Mouse (Mus musculus): ENCODE data around the gene Sprtn. TPM values are rescaled to one million over a fixed set of nuclear protein-coding genes. Genes with fewer than 3 reads are reported as not detected.

Gene Sprtn
- polyA plus RNA-seq (2014; fragmentation: Nextera tagmentation; extraction: Ambion mirVana) = 7.1 and 8.6 TPM in 2 replicates

GRCm38 (mm10) chr8:124897386-124898250 is at the start of gene Sprtn, which contains the start of gene Exoc8:
Gene Sprtn (plus strand): TSS chr8:124897886.
Gene Exoc8 (minus strand): TSS chr8:124897705.
- peak; percentile 84 for ATAC-seq (replicated peaks; ENCODE audit: insufficient number of reproducible peaks, low FRiP score, low TSS enrichment)
- Histone ChIP-seq H3K4me3 (ENCODE audit: low read depth, low read length) (peak within 1 kb of the TSS; percentile 99), H3K9ac (ENCODE audit: low read depth, low read length) (peak within 1 kb of the TSS; percentile 88), H3K4me1 (ENCODE audit: control insufficient read depth, insufficient read depth, low read length) (peaks cover 19% of the 10 kb centered on the region), H3K27me3 (ENCODE audit: control insufficient read depth, insufficient read depth, low read length) (no peaks in the 10 kb centered on the region), H3K27ac (ENCODE audit: low read depth, low read length) (peak within 1 kb of the TSS; percentile 75), H3K9me3 (replicated peaks; ENCODE audit: control insufficient read depth, low read length) (no peaks in the 10 kb centered on the region), H3K36me3 (ENCODE audit: control insufficient read depth, insufficient read depth, low read length) (peaks cover 16% of the 10 kb centered on the region), H3K4me2 (peak within 1 kb of the TSS; percentile 100)
- under 1% methylated on average over 114 of the region's 114 CpGs for WGBS (ENCODE audit: insufficient replicate concordance)

GRCm38 (mm10) chr8:124853511-124853910 is 44.2 kb upstream of the Sprtn start:
- H3K4me2 ChIP-seq = no peak overlapping the region
- H3K4me3 ChIP-seq (ENCODE audit: low read depth, low read length) = no peak overlapping the region
- H3K4me1 ChIP-seq (ENCODE audit: control insufficient read depth, insufficient read depth, low read length) = no peaks in the 10 kb centered on the region
- H3K27ac ChIP-seq (ENCODE audit: low read depth, low read length) = no peak overlapping the region
- peaks cover 51% of the 10 kb centered on the region for H3K36me3 ChIP-seq (ENCODE audit: control insufficient read depth, insufficient read depth, low read length)
- WGBS (ENCODE audit: insufficient replicate concordance) = 94% methylated on average over 1 of the region's 1 CpGs
- no peak for ATAC-seq (replicated peaks; ENCODE audit: insufficient number of reproducible peaks, low FRiP score, low TSS enrichment)
- 0 out of 2 replicates have a peak, but pooled peaks cover 3% of the 10 kb centered on the region for H3K9me3 ChIP-seq (replicated peaks; ENCODE audit: control insufficient read depth, low read length)
- H3K27me3 ChIP-seq (ENCODE audit: control insufficient read depth, insufficient read depth, low read length) = no peaks in the 10 kb centered on the region
- no peak overlapping the region for H3K9ac ChIP-seq (ENCODE audit: low read depth, low read length)

GRCm38 (mm10) chr8:124859466-124859865 is 38.2 kb upstream of the Sprtn start:
- H3K4me1 ChIP-seq (ENCODE audit: control insufficient read depth, insufficient read depth, low read length) = peaks cover 15% of the 10 kb centered on the region
- H3K27me3 ChIP-seq (ENCODE audit: control insufficient read depth, insufficient read depth, low read length) = no peaks in the 10 kb centered on the region
- H3K27ac ChIP-seq (ENCODE audit: low read depth, low read length) = no peak overlapping the region
- no peak overlapping the region for H3K9ac ChIP-seq (ENCODE audit: low read depth, low read length)
- 0 out of 2 replicates have a peak, but pooled peaks cover 3% of the 10 kb centered on the region for H3K9me3 ChIP-seq (replicated peaks; ENCODE audit: control insufficient read depth, low read length)
- peaks cover 40% of the 10 kb centered on the region for H3K36me3 ChIP-seq (ENCODE audit: control insufficient read depth, insufficient read depth, low read length)
- H3K4me3 ChIP-seq (ENCODE audit: low read depth, low read length) = no peak overlapping the region
- H3K4me2 ChIP-seq = no peak overlapping the region
- ATAC-seq (replicated peaks; ENCODE audit: insufficient number of reproducible peaks, low FRiP score, low TSS enrichment) = no peak

- Histone ChIP-seq H3K4me2 (peak overlapping the region; percentile 34; the same call in 1 of the 2 replicates), H3K4me3 (ENCODE audit: low read depth, low read length) (no peak overlapping the region), H3K4me1 (ENCODE audit: control insufficient read depth, insufficient read depth, low read length) (peaks cover 18% of the 10 kb centered on the region), H3K36me3 (ENCODE audit: control insufficient read depth, insufficient read depth, low read length) (peaks cover 34% of the 10 kb centered on the region), H3K27ac (ENCODE audit: low read depth, low read length) (peak overlapping the region; percentile 68), H3K9me3 (replicated peaks; ENCODE audit: control insufficient read depth, low read length) (no peaks in the 10 kb centered on the region), H3K27me3 (ENCODE audit: control insufficient read depth, insufficient read depth, low read length) (no peaks in the 10 kb centered on the region), H3K9ac (ENCODE audit: low read depth, low read length) (no peak overlapping the region)
- ATAC-seq (replicated peaks; ENCODE audit: insufficient number of reproducible peaks, low FRiP score, low TSS enrichment) = no peak
- WGBS (ENCODE audit: insufficient replicate concordance) = 53% methylated on average over 3 of the region's 3 CpGs
These were observed 37.5 kb upstream of the Sprtn start for GRCm38 (mm10) chr8:124860188-124860587.

- Histone ChIP-seq H3K27ac (ENCODE audit: low read depth, low read length) (peak within 1 kb of the TSS; percentile 92), H3K4me3 (ENCODE audit: low read depth, low read length) (peak within 1 kb of the TSS; percentile 94), H3K27me3 (ENCODE audit: control insufficient read depth, insufficient read depth, low read length) (no peaks in the 10 kb centered on the region), H3K9ac (ENCODE audit: low read depth, low read length) (peak within 1 kb of the TSS; percentile 98), H3K4me2 (peak within 1 kb of the TSS; percentile 87), H3K4me1 (ENCODE audit: control insufficient read depth, insufficient read depth, low read length) (peaks cover 36% of the 10 kb centered on the region), H3K9me3 (replicated peaks; ENCODE audit: control insufficient read depth, low read length) (no peaks in the 10 kb centered on the region), H3K36me3 (ENCODE audit: control insufficient read depth, insufficient read depth, low read length) (peaks cover 19% of the 10 kb centered on the region)
- WGBS (ENCODE audit: insufficient replicate concordance) = under 1% methylated on average over 53 of the region's 55 CpGs
- ATAC-seq (replicated peaks; ENCODE audit: insufficient number of reproducible peaks, low FRiP score, low TSS enrichment) = peak; percentile 93
These were observed 35.1 kb upstream of the Sprtn start, which contains the start of the genes Gnpat and 2810004N23Rik for GRCm38 (mm10) chr8:124862321-124863162. Gene Gnpat (plus strand): TSS chr8:124863033. Gene 2810004N23Rik (minus strand): TSS chr8:124863120.

GRCm38 (mm10) chr8:124863163-124863677 is 34.5 kb upstream of the Sprtn start:
- Histone ChIP-seq H3K9ac (ENCODE audit: low read depth, low read length) (peak overlapping the region; percentile 98), H3K4me2 (peak overlapping the region; percentile 87), H3K27ac (ENCODE audit: low read depth, low read length) (peak overlapping the region; percentile 92), H3K27me3 (ENCODE audit: control insufficient read depth, insufficient read depth, low read length) (no peaks in the 10 kb centered on the region), H3K4me3 (ENCODE audit: low read depth, low read length) (peak overlapping the region; percentile 94), H3K9me3 (replicated peaks; ENCODE audit: control insufficient read depth, low read length) (no peaks in the 10 kb centered on the region), H3K36me3 (ENCODE audit: control insufficient read depth, insufficient read depth, low read length) (peaks cover 12% of the 10 kb centered on the region), H3K4me1 (ENCODE audit: control insufficient read depth, insufficient read depth, low read length) (peaks cover 42% of the 10 kb centered on the region)
- under 1% methylated on average over 33 of the region's 33 CpGs for WGBS (ENCODE audit: insufficient replicate concordance)
- ATAC-seq (replicated peaks; ENCODE audit: insufficient number of reproducible peaks, low FRiP score, low TSS enrichment) = peak; percentile 72

GRCm38 (mm10) chr8:124863729-124864128 is 34.0 kb upstream of the Sprtn start:
- Histone ChIP-seq H3K4me3 (ENCODE audit: low read depth, low read length) (peak overlapping the region; percentile 94), H3K9me3 (replicated peaks; ENCODE audit: control insufficient read depth, low read length) (no peaks in the 10 kb centered on the region), H3K36me3 (ENCODE audit: control insufficient read depth, insufficient read depth, low read length) (peaks cover 7% of the 10 kb centered on the region; the same call in 1 of the 2 replicates), H3K4me2 (peak overlapping the region; percentile 87), H3K27me3 (ENCODE audit: control insufficient read depth, insufficient read depth, low read length) (no peaks in the 10 kb centered on the region), H3K4me1 (ENCODE audit: control insufficient read depth, insufficient read depth, low read length) (peaks cover 46% of the 10 kb centered on the region), H3K9ac (ENCODE audit: low read depth, low read length) (peak overlapping the region; percentile 98), H3K27ac (ENCODE audit: low read depth, low read length) (peak overlapping the region; percentile 92; the same call in 1 of the 2 replicates)
- no peak for ATAC-seq (replicated peaks; ENCODE audit: insufficient number of reproducible peaks, low FRiP score, low TSS enrichment)
- WGBS (ENCODE audit: insufficient replicate concordance) = 16% methylated on average over 8 of the region's 8 CpGs

- H3K4me1 ChIP-seq (ENCODE audit: control insufficient read depth, insufficient read depth, low read length) = peaks cover 39% of the 10 kb centered on the region
- no peak overlapping the region for H3K9ac ChIP-seq (ENCODE audit: low read depth, low read length)
- peak overlapping the region; percentile 18; the same call in 1 of the 2 replicates for H3K27ac ChIP-seq (ENCODE audit: low read depth, low read length)
- H3K9me3 ChIP-seq (replicated peaks; ENCODE audit: control insufficient read depth, low read length) = no peaks in the 10 kb centered on the region
- no peaks in the 10 kb centered on the region for H3K27me3 ChIP-seq (ENCODE audit: control insufficient read depth, insufficient read depth, low read length)
- no peak overlapping the region for H3K4me2 ChIP-seq
- 0 out of 2 replicates have a peak, but pooled peaks cover 3% of the 10 kb centered on the region for H3K36me3 ChIP-seq (ENCODE audit: control insufficient read depth, insufficient read depth, low read length)
- no peak for ATAC-seq (replicated peaks; ENCODE audit: insufficient number of reproducible peaks, low FRiP score, low TSS enrichment)
- H3K4me3 ChIP-seq (ENCODE audit: low read depth, low read length) = no peak overlapping the region
- 31% methylated on average over 3 of the region's 3 CpGs for WGBS (ENCODE audit: insufficient replicate concordance)
These were observed 31.0 kb upstream of the Sprtn start for GRCm38 (mm10) chr8:124866669-124867068.
